Mouse (Mus musculus) monocyte, adult 2 months (primary cell): ENCODE results near the gene Med12l.
"Not testable (repeated sequence)": the region's sequence is repeated elsewhere in the genome, so short reads cannot be mapped to it uniquely, and the experiment has no call there.

ENCODE experiments used
- DNase-seq, 2 experiments: peaks; one replicate each; pipeline ENCODE4 v3.0.0; 2022; ENCODE audit warnings: low spot score in 2 of 2, low read depth in 1 of 2

Gene Med12l

DNA sequence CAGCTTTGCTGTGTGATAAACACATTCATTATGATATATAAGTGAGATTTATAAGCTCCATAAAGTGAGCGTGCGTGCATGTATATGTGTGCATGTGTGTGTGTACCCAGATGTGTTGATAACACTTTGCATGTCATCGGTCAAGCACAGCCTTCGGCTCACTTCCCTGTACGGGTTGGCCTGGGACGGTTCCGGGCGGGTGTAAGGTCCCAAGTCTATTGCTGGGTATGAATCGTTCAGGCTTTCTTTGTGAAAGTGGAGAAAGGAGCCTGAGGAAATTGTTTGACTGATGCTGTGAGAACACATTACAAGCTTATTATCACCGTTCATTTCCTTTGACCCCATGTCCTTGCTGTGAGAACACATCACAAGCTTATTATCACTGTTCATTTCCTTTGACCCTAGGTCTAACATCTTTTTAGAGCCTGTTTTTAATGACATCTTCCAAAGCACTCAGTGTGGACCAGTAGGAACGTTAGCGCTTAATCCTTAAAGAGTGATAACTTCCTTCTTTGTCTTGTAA, 133.4 kb downstream of the Med12l start:
- no peak for DNase-seq

DNA sequence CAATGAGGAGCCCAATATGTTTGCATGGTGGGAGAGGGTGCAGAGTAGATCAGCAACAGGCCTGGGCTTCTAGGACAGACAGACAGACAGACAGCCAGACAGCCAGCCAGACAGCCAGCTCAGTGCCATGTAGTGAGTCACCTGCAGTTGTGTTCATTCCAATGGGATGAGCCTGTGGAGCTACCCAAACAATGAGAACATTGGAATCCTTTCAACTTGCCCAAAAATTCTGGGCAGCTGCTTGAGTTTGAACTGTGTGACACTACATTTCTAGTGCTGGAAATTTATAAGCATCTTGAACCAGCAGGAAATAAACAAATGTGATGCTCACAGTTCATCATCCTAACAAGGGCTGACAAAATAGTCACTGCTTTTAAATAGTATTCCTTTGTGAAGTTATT, 134.0 kb downstream of the Med12l start:
- DNase-seq = no peak

DNA sequence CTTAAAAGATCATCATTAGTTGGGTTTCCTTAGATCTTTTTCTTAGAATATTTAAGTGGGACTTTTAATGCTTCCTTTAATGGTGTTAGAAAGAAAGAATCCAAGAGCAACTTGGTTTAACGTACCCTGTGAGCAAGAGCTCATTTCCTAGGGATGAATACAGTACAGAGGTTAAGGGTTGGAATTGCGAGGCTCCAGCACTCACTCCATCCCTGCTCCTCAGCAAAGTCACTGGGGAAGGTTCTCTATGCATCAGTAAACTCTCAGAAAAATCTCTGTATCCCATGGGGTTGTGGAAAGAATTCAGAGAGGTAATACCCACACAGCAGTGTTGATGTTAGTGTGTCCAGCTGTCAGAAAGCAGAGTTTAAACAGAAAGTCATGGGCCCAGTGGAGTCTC, 134.5 kb downstream of the Med12l start:
- DNase-seq = no peak

DNA sequence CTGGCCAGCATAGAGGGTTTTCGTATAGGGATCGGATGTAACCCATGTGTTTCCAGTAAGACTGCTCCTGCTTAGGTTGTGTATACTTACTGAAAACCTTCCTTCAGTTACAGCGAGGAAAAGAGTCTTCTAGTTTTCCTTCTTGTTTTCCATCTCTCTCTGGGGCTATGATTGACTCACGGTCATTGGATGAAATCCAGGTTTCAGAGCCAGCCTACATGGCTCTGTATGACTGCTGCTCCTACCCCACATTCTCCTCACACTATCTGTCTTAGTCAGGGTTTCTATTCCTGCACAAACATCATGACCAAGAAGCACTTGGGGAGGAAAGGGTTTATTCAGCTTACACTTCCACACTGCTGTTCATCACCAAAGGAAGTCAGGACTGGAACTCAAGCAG, 135.3 kb downstream of the Med12l start:
- not testable (repeated sequence) for DNase-seq

DNA sequence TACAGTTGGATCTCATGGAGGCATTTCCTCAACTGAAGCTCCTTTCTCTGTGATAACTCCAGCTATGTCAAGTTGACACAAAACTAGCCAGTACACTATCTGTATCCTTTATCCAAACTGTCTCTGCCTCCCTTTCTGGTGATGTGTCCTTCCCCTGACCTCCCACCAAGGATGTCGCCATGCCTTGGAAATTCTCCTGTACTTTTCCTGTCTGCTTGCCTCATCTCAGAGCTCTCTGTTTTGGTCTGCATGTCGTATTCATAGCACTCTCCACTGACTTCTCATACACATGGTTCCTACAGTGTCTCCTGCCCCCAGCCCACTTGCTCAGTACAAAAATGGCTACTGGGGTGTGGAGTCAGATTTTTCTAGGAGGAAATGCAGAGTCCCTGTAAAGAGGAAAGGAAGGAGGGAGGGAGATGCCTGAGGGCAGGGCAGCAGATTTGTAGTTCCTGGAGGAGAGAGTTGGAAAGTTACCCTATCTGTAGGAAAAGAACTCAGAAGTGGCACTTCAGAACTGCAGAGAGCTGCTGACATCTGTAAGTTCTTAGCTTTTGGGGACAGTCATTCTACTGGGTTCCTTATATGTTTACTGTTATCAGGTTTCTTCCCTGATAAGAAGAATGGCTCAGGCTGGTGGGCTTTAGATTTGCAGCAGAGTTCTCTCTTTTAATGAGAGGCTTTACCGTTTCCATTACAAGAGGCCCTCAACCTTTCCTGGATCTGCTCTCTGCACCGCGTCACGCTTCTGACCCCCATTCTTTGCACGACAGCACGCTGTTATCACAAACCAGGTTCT, 136.1 kb downstream of the Med12l start:
- DNase-seq = no peak

DNA sequence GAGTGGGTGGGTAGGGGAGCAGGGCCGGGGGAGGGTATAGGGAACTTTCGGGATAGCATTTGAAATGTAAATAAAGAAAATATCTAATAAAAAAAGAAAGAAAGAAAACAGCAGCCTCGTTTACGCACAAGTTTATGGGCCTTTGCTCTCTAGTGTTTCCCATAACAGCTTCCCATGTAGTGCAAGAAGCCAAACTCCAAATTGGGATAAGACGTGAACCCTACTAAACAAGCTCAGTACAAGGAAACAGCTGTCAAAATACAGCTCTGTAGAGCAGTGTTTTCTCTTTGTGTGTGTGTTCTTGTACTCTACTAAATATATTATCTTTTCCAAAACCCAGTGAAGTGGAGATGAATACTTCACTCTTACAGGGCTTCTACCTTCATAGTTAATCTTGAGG, 139.6 kb downstream of the Med12l start:
- no peak for DNase-seq

DNA sequence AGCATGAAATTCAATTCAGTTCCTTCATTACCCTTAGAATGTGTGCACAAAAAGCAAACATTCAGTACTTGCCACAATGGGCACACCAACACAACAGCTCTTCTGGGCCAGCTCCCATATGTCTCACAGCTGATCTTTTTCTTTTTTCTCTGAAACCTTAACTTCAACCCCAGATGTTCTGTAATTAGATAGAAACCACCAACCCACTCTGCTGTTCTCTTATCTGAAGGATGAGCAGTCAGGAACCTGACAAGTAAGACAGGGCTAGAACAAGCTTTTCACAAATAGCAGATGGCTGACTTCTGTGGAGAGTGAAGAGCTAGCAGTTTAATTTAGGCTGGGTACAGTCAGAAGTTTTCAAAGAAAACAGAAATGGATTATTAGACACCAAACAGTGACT, 144.0 kb downstream of the Med12l start:
- DNase-seq = no peak

DNA sequence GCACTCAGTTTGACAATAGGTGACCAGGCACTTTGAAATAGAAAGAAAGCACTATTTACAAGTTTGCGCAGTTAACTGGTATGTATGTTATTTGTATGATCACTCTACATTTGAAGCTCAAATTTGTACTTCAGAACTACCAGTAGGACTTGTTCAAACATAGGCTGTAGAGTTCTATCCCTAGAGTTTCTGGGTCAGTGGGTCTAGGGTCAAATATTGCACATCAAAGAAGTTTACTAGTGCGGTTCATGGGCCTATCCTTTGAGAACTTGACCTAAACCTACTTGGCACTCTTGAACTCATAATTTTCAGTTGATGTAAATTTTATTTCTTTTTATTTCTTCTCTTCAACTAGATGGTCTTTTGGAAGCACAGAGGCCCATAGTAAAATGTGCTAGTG, 145.0 kb downstream of the Med12l start:
- no peak for DNase-seq

DNA sequence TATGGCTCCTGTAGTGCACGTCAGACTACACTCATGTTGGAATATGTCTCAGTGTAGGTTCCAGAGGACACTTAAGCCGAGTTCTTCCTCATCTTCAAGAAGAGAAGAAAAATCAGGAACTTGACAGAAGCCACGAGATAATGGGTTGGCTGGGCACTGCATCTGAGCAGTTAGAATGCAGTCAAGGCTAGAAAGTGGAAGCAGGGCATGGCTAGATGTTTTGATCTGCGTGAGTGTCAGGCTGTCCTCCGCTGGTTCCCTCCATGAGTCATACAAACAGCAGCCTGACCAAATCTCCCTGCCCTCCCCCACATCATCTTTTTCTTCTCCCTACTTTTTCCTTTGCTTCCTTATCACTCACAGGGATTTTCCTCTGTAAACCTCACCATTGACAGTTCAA, 147.8 kb downstream of the Med12l start, which contains the start of gene P2ry14:
Gene P2ry14, minus strand, starts transcription at position 195 of the 400 bp plus-strand sequence.
- DNase-seq = peak; percentile 27 to 37

DNA sequence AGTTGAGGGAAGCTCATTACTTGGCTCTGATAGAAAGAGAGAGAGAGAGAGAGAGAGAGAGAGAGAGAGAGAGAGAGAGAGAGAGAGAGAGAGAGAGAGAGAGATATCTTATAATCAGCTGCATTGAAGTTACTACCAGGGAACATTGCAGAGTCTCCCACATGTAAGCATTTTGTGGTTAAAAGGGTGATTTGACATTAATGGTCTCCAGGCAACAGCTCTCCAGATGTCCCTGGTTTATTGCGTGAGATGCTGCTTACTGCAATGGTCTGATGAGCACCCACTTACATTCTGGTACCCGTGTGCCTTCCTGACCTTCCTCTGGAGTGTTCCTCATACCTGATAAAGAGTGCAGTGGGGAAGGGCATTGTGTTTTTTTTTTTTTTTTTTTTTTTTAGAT, 149.3 kb downstream of the Med12l start:
- DNase-seq = no peak

DNA sequence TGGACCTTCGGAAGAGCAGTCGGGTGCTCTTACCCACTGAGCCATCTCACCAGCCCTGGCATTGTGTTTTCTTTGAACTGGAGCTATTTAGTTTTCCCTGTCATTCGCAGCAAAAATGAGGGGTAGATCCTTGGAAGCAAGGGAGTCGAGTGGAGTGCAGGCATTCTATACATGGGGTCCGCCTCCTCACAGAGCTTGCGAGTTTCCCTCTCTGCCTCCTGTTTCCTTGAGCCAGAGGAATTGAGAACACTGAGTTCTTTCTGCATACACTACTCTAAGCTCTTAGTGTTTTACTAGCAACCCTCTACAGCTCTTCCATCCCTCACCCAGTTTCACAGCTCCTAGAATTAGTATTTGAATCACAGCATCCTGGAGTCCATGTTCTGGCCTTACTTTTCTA, 149.8 kb downstream of the Med12l start:
- no peak for DNase-seq

DNA sequence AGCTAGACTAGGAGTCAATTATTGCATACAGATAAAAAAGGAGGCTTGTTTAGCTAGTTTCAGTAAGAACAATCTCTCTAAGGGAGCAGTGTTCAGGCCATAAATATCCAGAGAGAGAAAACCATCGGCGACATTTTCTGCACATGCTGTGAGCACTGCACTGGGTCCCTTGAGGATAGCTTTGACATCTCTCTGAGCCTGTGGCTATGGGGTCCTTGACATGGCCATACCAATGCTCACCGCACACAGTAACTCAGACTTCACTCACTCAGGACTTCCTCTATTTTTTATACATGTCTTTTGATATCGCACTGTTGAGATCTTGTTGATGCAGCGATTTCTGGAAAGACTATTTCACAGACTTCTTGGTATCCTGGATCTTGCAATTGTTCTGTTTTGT, 151.4 kb downstream of the Med12l start:
- DNase-seq = no peak

DNA sequence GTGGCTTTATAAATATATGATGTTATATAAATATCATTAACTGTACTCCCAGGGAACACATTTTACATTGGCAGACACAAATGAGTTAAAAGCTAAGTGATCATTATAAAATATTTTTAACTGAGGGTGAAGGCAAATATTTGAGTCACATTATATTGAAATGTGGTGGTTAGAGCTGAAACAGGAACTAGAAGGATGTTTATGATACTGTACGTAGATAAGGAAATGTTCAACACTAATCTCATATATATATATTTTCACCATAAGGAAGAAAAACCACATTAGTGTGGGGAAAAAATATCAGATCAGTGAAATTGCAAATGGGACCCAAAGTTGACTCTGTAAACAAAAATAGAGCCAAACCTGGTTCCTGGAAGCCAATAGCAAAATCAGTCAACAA, 154.8 kb downstream of the Med12l start:
- no peak for DNase-seq

DNA sequence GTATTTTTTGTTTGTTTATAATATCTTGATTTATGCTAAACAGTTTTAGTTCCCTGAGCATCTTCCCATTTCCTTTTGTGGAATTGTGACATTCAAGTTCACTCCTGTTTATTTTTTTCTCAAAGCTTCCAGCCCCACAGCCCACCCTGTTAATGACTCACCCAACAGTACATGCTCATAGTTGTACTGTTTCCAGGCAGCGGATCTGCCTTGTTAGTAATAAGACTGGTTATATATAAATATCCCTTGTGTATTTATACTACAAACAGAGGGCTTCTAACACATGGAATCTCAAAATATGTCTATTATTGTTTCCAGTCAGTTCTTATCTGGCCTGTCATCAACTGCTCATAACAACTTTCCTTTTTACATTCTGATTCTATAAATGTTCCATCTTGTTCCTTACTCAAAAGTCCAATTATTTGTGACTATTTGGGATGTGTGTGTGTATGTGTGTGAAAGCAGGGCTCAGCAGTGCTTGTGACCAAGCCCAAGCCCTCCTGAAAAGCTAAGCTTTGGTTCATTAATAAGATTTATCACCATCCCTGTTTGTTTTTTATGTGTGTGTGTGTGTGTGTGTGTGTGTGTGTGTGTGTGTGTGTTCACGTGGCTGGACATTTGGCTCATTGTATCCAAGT, 161.9 kb downstream of the Med12l start:
- no peak for DNase-seq

DNA sequence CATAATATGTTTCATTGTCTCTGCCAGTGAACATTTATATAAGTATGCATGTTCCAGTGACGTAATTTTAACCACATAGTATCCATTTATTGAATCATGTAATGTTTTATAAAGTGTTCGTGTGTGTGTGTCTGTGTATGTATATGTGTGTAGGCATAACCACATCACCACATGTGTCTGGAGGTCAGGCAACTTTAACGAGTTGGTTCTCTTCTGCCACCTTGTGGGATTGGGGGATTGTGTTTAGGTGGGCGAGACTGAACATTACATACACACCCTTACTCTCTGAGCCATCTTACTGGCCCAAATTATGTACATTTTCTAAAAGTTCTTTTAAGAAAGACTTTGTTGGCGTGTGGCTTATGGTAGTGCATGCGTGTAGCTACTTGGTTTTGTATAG, 162.9 kb downstream of the Med12l start:
- no peak for DNase-seq

DNA sequence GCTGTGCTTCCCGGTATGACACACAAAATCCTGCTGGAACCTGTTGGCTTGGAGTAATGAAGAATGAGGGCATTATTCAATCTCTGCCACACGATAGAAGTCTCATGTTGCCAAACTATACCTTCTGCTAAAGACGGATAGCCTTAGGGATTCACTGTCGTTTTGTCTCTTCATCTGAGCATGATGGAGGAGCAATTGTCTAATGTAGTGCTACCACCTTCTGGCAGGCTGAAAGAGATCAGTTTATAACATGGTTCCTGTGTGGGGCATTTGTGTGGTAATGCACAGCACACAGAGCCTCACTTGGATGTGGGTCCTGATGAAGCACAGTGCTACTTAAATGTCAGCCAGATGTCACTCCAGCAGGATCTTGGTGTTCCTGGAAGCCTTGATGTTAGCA, 163.6 kb downstream of the Med12l start:
- DNase-seq = no peak

DNA sequence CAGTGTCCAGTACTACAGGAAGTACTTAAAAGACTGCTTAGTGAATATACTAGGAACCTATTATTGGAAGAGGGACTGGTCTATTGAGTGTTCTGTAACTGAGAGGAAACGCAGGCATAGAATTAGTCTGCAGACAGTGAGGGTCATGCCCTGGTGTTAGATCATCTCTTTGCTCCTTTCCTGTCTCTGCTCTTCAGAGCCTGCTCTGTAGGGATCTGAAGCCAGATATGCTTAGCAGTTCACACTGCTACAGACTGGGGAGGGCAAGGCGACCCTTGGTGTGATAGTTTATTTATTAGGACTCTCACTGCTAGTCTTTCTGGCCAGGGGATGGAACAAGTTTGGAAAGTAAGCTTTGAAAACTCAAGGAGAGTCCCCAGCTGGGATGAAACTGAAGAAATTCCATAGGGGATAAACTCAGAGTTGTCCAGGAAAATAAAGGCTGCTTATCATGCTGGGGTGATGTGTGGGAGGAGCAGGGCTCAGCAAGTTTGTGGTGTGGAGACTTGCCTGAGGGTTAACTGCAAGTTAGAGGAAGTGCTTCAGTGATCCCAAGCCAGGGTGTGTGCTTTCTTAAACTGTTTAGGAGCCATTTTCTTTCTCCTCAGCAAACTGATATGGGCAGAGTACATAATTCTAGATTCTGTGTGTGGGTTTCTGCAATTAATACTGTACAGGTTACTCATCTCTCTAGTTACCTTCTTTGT, 164.4 kb downstream of the Med12l start:
- no peak for DNase-seq

DNA sequence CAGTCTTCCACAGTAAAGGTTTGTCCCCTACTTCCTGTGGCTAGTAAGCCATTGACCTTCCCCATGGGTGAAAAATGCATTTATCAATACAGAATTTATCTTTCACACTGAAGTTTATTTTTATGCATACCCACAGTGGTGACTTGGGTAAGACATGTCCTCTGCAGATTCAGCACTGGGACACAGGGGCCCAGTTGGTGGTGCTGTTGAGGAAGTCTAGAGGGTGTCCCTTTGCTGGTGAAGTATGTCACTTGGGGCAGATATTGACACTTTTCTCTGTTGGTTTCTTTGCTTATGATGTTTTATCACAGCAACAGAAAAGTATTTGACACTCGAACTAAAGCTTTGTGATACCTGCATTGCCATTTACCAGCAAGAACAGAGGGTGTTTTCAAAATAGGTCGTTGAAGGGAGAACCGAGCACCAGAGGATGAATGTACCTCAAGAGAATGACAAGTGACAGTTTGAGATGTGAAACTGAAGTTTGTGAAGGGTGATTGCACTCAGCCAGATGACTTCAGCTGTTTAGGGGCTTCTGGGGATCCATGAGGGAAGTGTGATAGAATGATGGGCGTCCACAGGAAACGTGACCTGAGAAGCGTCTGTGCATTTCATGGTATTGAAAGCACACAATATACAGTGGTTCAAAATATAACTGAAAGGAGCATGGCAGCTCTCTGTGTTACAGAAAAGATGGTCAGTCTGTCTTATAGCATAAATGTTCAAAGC, 169.0 kb downstream of the Med12l start:
- DNase-seq = no peak

DNA sequence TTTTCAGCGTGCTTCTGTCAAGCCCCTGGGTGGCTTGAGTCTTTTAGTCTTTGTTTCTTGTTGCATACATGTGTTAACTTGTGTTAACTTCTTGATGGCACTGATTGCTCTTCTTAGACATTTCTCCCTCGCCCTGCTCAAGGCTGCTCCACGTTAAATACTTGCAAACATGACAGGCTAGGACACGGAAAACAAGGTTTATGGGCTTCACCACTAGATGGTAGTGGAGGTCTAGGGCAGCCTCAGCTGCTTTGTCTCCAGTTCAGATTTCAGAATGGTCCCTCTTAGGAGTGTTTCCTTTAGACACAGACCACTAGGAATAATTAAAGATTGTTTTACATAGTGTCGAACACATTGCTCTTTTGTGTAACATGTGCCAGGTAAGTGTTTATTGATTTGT, 169.6 kb downstream of the Med12l start:
- DNase-seq = no peak

DNA sequence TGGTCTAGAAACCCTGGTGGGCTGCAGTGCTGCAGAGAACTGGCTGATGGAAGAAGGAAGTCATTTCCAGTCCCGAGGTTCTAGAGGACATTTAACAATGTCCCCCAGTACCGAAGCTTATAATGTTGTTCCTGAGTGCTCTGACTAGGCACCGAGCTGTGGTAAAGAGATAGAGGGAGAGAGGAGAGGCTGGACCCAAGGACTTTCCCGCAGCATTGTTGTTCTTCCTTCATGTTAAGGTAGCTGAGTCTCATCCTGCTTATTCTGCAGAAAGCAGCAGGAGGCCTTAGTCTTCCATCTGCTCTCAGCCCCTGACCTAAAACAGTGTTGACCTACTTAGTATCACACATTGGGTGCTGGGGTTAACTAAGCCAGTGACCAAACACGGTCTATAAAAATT, 171.2 kb downstream of the Med12l start:
- no peak for DNase-seq

DNA sequence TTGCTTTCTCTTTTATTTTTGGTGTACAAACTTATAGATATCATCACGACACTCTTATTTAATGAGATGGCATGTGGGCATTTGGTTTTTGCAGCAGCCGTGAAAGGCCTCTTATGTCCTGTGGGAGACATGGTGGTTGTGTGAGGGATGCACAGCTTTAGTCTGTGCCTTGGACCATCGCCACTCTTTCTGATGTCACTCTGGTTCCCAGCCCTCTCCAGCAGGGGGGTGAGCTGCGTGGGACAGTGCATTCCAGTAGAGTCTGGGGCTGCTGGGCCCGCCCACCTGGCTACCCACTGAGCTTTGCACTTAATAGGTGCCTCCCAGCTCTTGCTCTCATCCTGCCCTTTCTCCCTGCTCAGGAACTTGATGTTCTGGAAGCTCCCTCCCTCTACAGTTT, 175.5 kb downstream of the Med12l start:
- DNase-seq = no peak
